Mouse (Mus musculus): ENCODE results near the gene 1110002E22Rik. TPM values are rescaled to one million over a fixed set of nuclear protein-coding genes. Genes with fewer than 3 reads are reported as not detected.

1110002E22Rik gene
- polyA plus RNA-seq, 1 experiment from 2014 or later: 0.01 TPM

DNA sequence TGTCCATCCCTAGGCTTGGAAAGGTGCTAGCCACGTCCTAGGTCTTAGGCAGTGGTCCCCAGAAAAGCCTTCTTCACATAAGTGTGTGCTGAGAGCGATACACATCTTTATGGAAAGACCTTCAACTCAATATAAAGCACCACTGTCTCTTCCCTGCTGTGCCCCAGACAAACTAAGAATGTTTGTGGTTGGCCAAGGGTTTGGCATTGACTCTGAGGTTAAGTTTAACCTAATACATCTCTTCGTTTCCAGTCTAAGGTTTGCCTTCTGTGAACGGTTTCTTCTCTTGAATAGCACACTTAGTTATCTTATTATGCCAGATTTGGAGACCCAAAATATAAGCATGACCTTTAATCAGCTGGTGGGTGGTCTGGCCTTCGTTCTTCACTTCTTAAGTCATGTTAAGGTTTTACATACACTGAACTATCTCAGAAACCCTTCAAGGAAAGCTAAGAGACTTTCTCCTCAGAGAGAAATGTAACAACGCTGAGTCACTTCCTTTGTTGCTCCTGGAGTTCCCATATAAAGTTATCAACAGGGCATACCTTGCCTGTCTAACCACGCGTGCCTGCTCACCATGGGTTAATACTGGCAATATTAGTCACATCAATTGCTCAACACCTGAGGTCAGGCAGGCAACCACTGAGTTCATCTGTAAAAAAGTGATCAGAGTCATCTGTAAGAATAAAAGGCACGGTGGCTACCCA, 3.5 kb upstream of the 1110002E22Rik start:
- no peaks in the 10 kb centered on the region for H3K9me3 ChIP-seq (ENCODE audit: low read length)
- no peaks in the 10 kb centered on the region for H3K36me3 ChIP-seq (replicated peaks; ENCODE audit: insufficient read depth, low read length)
- TF ChIP-seq EP300 (IDR thresholded peaks at IDR 0.05; ENCODE audit: low read depth) (no peak), CTCF (IDR thresholded peaks at IDR 0.05; ENCODE audit: low read depth) (no peak)
- no peak overlapping the region for H3K9ac ChIP-seq (replicated peaks)
- no peak overlapping the region for H3K4me2 ChIP-seq (ENCODE audit: low read depth, low read length)
- no peak overlapping the region for H3K27ac ChIP-seq (ENCODE audit: low read depth)
- ATAC-seq: no peak
- H3K4me3 ChIP-seq (ENCODE audit: low read depth, low read length): no peak overlapping the region
- no peak for DNase-seq
- WGBS (ENCODE audit: insufficient replicate concordance): 49% methylated on average over 9 of the region's 9 CpGs
- no peaks in the 10 kb centered on the region for H3K27me3 ChIP-seq (ENCODE audit: insufficient read depth, low read length)
- H3K4me1 ChIP-seq (ENCODE audit: insufficient read depth): no peaks in the 10 kb centered on the region

DNA sequence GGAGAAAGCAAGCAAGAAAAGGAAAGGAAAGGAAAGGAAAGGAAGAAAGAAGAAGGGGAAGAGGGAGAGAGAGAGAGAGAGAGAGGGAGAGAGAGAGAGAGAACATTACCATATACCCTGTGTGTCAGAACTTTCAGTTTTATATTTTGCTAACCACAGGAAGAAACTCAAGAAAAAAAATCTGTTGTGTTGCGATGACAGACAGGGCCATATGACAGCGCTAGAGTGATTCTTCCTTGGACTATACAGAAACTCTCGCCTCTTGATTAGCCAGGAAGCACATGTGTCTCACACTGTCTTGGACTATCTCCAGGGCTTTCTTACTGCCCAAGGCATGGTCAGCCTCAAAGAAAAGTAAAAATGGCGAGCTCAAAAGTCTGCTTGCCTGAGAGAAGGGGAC, 2.2 kb upstream of the 1110002E22Rik start:
- H3K4me2 ChIP-seq (ENCODE audit: low read depth, low read length): no peak overlapping the region
- H3K9me3 ChIP-seq (ENCODE audit: low read length): no peaks in the 10 kb centered on the region
- no peaks in the 10 kb centered on the region for H3K36me3 ChIP-seq (replicated peaks; ENCODE audit: insufficient read depth, low read length)
- WGBS (ENCODE audit: insufficient replicate concordance): 73% methylated on average over 4 of the region's 4 CpGs
- H3K27me3 ChIP-seq (ENCODE audit: insufficient read depth, low read length): no peaks in the 10 kb centered on the region
- no peaks in the 10 kb centered on the region for H3K4me1 ChIP-seq (ENCODE audit: insufficient read depth)
- ATAC-seq (no peak), DNase-seq (no peak)
- H3K27ac ChIP-seq (ENCODE audit: low read depth): no peak overlapping the region
- no peak overlapping the region for H3K9ac ChIP-seq (replicated peaks)
- TF ChIP-seq EP300 (IDR thresholded peaks at IDR 0.05; ENCODE audit: low read depth): no peak
- H3K4me3 ChIP-seq (ENCODE audit: low read depth, low read length): no peak overlapping the region

DNA sequence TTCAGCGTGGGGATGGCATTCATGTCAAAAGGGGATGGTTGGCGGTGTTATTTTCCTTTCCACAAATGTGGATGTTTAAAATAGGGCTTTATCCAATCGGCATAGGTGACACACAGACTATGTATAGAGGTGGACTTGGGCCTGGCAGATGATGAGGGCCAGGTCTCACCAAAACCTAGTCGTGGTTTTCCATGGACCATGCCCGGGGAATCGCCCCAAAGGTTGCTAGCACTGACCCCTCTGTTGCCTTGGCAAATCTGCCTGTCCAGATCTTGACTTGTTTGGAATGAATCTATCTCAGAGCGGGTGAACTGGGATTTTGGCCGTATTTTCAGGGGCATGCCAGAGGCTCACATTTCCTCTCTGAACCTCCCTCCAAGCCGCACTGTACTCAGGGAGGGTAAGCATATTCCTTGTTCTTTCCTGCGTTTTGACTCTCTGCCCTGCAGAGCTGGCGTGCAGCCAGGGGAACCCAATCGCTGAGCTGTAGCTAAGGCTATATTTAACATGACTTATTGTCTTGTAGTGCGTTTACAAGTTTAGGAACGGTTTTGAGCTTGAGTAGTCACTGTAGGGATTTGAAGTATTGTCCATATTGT, 1.0 kb upstream of the 1110002E22Rik start:
- Histone ChIP-seq H3K9me3 (ENCODE audit: low read length) (no peaks in the 10 kb centered on the region), H3K27me3 (ENCODE audit: insufficient read depth, low read length) (no peaks in the 10 kb centered on the region)

DNA sequence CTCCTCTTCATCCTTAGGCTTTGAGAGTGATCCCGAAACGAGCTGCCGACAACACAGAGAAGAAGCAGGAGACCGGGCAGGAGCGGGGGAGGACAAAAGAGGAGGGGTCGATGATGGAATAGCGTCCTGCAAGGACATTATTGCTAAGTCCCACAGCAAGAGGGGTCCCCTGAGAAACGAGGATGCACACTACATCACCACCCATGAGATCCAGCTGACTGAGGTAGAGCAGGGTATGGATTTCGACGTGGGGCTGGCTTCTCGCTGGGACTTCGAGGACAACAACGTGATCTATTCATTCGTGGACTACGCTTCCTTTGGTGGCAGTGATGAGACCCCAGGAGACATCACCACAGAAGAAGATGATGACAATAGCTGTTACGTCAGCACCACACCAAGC, 1.1 kb downstream of the 1110002E22Rik start:
- Histone ChIP-seq H3K4me2 (ENCODE audit: low read depth, low read length) (no peak overlapping the region), H3K9me3 (ENCODE audit: low read length) (no peaks in the 10 kb centered on the region), H3K4me3 (ENCODE audit: low read depth, low read length) (no peak overlapping the region), H3K4me1 (ENCODE audit: insufficient read depth) (no peaks in the 10 kb centered on the region), H3K27ac (ENCODE audit: low read depth) (no peak overlapping the region), H3K9ac (replicated peaks) (no peak overlapping the region), H3K36me3 (replicated peaks; ENCODE audit: insufficient read depth, low read length) (no peaks in the 10 kb centered on the region), H3K27me3 (ENCODE audit: insufficient read depth, low read length) (no peaks in the 10 kb centered on the region)
- TF ChIP-seq EP300 (IDR thresholded peaks at IDR 0.05; ENCODE audit: low read depth) (no peak), CTCF (IDR thresholded peaks at IDR 0.05; ENCODE audit: low read depth) (no peak)
- ATAC-seq (no peak), DNase-seq (no peak)
- 84% methylated on average over 16 of the region's 16 CpGs for WGBS (ENCODE audit: insufficient replicate concordance)

More for the DNA sequence above, 1.0 kb upstream of the 1110002E22Rik start:
- no peak for TF ChIP-seq CTCF (IDR thresholded peaks at IDR 0.05; ENCODE audit: low read depth)
- TF ChIP-seq EP300 (IDR thresholded peaks at IDR 0.05; ENCODE audit: low read depth): no peak
- WGBS (ENCODE audit: insufficient replicate concordance): 61% methylated on average over 14 of the region's 14 CpGs
- no peak overlapping the region for H3K27ac ChIP-seq (ENCODE audit: low read depth)
- ATAC-seq (no peak), DNase-seq (no peak)
- H3K4me2 ChIP-seq (ENCODE audit: low read depth, low read length): no peak overlapping the region
- H3K4me3 ChIP-seq (ENCODE audit: low read depth, low read length): no peak overlapping the region
- no peak overlapping the region for H3K9ac ChIP-seq (replicated peaks)
- no peaks in the 10 kb centered on the region for H3K36me3 ChIP-seq (replicated peaks; ENCODE audit: insufficient read depth, low read length)
- H3K4me1 ChIP-seq (ENCODE audit: insufficient read depth): no peaks in the 10 kb centered on the region

DNA sequence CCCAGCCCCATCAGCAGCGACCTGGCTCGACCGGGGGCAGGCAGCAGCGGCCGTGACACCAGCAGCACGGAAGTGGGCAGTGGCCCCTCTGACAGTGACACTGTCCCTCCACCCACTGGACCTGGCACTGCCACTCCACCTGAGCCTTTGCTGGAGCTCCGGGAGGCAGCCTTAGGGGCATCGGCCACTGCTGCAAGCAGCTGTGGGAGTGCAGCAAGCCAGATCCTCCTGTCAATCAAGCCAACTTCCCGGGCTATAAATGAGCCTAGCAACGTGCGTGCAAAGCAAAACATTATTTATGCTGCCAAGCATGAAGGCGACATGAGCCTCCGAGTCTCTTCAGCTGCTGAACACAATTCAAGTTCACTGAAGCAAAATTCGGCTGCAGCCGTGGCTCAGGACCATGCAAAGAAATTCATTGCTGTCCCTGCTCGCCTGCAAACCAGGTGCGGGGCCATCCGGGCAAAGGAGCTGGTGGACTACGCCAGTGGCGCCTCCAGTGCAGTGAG, 1.6 kb downstream of the 1110002E22Rik start:
- no peak overlapping the region for H3K4me3 ChIP-seq (ENCODE audit: low read depth, low read length)
- no peaks in the 10 kb centered on the region for H3K4me1 ChIP-seq (ENCODE audit: insufficient read depth)
- no peak overlapping the region for H3K27ac ChIP-seq (ENCODE audit: low read depth)
- 83% methylated on average over 20 of the region's 20 CpGs for WGBS (ENCODE audit: insufficient replicate concordance)
- H3K4me2 ChIP-seq (ENCODE audit: low read depth, low read length): no peak overlapping the region
- no peaks in the 10 kb centered on the region for H3K27me3 ChIP-seq (ENCODE audit: insufficient read depth, low read length)
- no peak overlapping the region for H3K9ac ChIP-seq (replicated peaks)
- no peak for ATAC-seq
- DNase-seq: no peak
- H3K9me3 ChIP-seq (ENCODE audit: low read length): no peaks in the 10 kb centered on the region
- TF ChIP-seq EP300 (IDR thresholded peaks at IDR 0.05; ENCODE audit: low read depth) (no peak), CTCF (IDR thresholded peaks at IDR 0.05; ENCODE audit: low read depth) (no peak)
- no peaks in the 10 kb centered on the region for H3K36me3 ChIP-seq (replicated peaks; ENCODE audit: insufficient read depth, low read length)

DNA sequence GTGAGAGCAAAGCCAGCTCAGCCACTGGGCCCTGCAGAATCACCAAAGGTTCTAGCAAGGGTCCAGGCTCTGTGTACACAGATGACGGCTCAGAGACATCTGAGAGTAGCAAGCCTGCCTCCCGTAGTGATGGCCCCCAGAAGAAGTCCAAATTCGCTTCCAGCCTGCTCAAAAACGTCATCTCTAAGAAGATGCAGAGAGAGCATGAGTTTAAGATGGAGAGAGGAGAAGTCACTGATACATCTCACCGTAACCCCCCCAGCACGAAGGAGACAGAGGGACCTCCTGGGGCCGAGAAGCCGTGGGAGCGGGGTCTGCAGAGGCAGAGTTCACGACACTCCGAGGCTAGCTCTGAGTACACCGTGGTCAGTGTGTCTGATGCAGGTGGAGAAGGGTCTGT, 2.4 kb downstream of the 1110002E22Rik start, which contains the start of gene Gm5105:
Gene Gm5105, minus strand, starts transcription at position 101 of the 400 bp plus-strand sequence.
- H3K4me2 ChIP-seq (ENCODE audit: low read depth, low read length): no peak within 1 kb of the TSS
- no peak for DNase-seq
- no peak within 1 kb of the TSS for H3K9ac ChIP-seq (replicated peaks)
- no peaks in the 10 kb centered on the region for H3K9me3 ChIP-seq (ENCODE audit: low read length)
- no peaks in the 10 kb centered on the region for H3K36me3 ChIP-seq (replicated peaks; ENCODE audit: insufficient read depth, low read length)
- no peak for TF ChIP-seq EP300 (IDR thresholded peaks at IDR 0.05; ENCODE audit: low read depth)
- TF ChIP-seq CTCF (IDR thresholded peaks at IDR 0.05; ENCODE audit: low read depth): no peak
- ATAC-seq: no peak
- 80% methylated on average over 12 of the region's 12 CpGs for whole genome bisulfite sequencing (ENCODE audit: insufficient replicate concordance)
- H3K27me3 ChIP-seq (ENCODE audit: insufficient read depth, low read length): no peaks in the 10 kb centered on the region
- H3K4me3 ChIP-seq (ENCODE audit: low read depth, low read length): no peak within 1 kb of the TSS
- H3K27ac ChIP-seq (ENCODE audit: low read depth): no peak within 1 kb of the TSS
- H3K4me1 ChIP-seq (ENCODE audit: insufficient read depth): no peaks in the 10 kb centered on the region
